Mouse (Mus musculus) frontal cortex, postnatal 10 days (tissue): Measurements from ENCODE around the gene Ppp3ca.

Experiments used
- DNase-seq, 2 experiments: peaks; one replicate each; pipeline ENCODE4 v3.0.0; 2022; ENCODE audit warnings: low spot score in 2 of 2, mixed read lengths in 1 of 2

Ppp3ca gene

DNA sequence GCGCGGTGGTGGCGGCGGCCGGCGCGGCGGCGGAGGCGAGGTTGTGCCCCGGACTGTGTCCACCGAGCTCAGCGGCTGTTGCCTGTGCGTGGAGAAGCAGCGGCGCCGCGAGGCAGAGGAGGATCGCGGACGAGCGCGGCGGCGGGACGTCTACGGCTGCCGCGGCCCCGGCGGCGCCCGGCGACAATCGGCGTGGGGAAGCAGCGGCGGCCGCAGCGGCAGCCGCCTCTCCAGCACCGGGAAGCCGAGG is at the start of gene Ppp3ca:
TSS of gene Ppp3ca (plus strand) at position 15 of the 250 bp plus-strand sequence.
- DNase-seq = no peak

DNA sequence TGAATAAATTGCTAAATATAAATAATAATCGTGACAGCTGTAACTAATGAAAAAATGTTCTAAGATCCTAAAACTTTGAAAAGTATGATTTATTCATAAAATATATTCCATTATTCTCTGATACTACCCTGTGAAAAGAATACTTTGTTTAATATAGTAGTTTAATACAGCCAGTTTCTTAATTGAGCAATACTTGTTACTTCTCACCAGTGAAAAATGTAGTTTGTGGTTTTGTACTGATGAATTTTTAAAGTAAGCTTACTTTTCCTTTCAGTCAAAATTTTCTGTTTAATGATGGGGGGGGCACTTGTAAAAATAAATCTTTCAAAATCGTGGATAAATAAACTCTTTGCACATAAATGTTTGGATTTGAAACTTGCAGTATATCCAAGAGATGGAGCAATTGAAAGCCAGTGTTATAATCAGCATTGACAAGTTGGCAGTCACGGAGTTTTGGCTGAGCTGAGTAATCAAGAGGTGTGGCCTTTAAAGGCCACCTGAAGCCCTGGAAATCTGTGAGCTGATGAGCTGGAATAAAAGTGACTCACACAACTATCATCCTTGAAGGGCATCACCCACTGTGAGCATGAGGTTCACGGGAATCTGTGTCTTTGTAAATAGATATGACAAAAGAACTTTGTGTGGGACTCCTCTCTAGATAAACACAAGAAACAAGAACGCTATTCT is 29.2 kb upstream of the Ppp3ca start:
- no peak for DNase-seq

DNA sequence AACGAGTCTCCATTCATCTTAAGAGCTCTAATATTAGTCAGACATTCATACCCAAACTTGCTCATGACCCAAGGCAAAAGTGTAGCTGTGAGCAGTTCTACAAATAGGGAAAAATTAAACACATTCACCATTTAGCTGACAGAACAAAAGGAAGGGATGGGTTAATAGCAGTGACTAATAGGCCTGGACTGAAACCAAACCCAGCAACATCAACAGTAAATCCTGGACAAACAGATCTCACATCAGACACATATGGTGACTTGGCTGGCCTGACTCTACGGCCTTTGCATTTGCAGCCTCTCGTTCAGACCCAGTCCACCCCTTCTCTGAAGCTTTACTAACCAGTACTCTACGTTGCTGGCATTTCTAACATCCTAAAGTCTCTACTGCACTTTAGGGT is 19.0 kb upstream of the Ppp3ca start:
- DNase-seq = no peak

DNA sequence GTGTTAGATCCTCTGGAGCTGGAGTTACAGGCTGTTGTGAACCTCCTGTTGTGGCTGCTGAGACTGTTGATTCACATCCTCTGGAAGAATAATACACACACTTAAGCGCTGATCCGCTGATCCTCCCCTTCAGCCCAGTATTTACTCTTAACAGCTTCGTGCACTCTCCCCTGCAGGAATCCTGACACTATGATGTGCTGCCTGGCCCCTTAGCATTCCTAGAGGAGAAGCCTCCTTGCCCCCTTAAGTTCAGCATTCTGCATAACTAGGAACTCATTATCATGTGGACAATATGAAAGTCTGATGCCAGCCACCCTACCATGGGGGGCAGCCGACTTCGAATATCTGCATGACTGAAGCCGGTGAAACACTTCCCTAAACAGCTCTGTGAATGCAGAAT is 18.4 kb upstream of the Ppp3ca start:
- no peak for DNase-seq

DNA sequence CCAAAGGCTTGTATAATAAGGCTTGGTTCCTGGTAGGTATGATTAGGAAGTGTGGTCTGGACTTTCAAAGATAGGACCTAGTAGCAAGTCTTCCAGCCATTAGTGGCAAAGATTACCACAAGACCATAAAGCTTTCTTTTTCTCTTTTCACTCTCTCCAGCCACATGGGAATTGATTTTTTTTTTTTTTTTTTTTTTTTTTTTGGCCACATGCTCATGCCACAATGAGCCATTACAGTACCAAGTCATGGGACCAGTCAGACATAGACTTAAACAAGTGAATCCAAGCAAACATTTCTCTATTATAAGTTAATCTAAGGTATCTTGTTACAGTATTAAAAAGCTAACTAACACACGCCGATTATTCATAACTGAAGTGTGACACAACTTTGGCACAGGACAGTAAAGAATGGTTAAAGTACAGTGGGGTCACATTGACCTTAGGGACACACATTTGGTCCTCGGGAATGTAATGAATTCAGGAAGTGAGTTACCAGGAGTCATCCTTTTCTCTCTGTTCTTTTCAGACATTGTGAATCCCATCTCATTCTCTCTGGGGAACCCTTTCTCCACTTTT is 13.4 kb upstream of the Ppp3ca start:
- DNase-seq = no peak

DNA sequence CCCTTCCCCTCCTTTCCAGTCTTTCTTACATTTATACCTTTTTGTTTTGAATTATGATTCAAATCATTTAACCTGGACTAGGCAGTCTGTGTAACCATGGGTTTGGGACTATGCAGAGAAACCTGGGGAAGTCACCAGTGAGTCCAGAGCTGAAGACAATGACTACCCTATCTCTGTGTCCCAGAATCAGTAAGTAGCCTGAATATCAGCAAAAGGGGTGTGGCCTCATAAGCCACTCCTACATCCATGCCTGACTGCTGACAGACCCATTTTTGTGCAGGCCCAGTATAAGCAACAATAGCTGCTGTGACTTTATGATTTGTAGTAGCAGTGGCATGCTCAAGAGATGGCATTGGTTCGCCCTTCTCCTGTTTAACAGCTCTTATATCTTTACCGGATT is 11.2 kb upstream of the Ppp3ca start:
- no peak for DNase-seq

DNA sequence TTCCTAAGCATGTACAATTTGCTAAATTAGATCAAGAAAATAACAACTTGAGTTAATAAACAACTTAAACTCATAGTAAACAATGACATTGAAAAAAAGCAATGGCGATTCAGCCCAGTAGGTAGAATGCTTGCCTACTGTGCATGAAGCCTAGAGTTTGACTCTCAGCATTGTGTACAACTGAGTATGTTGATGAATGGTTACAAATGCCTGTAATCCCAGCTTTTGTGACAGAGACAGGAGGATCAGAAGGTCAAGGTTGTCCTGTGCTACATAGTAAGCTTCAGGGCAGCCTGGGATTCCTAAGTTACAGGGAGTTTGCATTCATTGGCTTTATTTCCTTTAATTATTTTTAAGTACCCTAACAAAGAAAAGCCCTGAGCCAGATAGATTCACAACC is 4.8 kb upstream of the Ppp3ca start:
- no peak for DNase-seq

DNA sequence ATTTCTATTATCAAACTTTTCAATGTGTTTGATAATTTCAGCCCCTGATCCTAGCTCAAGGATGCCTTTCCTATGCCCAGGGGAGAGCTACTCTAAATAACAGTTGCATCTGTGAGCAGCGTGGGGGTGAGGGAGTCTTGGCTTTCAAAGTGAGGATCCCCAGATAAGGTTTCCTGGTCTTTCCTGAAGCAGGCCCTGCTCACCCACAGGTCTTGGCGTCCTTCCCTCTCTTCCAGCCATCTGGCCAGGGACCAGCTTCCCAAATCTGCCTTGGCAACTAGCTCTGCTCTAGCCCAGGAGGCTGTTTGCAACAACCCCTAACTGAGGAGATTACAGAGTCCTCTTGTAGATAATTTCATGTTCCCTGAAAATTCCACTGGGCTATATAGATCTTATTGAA is 1.9 kb upstream of the Ppp3ca start:
- peak in 1 of 2 experiments; percentile 47 for DNase-seq

DNA sequence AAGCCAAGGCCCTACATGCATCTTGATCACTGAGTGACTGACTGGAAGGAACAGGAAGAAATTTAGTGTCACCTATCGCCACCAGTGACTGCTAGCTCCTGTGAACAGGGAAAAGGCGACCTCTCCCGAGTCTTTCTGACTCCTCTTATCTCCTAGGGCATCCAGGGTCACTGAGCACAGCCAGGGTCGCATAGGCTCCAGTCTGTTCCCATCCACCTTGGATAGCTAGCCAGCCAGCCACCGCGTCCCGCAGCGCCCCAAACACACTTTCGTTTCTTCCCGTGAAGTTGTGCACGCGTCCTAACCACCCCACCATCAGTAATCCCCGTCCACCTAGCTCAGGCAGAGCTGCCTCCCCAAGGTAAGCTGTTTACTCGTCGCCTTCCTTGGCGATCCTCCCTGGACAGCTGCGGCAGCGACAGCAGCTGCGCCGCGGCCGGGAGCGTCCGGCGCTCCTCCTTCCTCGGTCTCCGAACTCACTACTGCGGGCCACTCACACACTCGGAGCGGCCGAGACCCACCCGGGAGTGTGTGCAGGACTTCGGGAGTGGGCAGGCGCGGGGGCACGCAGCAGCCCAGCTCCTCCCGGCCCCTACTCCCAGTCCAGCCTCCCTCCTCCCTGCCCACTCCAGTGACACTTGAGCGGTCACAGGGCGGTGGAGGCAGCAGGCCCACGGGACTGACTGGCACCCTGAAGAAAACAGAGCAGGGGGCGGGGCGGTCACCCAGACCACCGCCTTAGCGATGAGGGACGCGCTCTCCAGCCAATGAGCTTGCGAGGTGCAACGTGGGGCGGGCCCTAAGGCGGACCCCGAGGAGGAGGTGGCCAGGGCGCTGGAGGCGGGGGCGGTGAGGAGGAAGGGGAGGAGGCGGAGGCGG is 454 bp upstream of the Ppp3ca start:
- DNase-seq = peak; percentile 98 to 100

DNA sequence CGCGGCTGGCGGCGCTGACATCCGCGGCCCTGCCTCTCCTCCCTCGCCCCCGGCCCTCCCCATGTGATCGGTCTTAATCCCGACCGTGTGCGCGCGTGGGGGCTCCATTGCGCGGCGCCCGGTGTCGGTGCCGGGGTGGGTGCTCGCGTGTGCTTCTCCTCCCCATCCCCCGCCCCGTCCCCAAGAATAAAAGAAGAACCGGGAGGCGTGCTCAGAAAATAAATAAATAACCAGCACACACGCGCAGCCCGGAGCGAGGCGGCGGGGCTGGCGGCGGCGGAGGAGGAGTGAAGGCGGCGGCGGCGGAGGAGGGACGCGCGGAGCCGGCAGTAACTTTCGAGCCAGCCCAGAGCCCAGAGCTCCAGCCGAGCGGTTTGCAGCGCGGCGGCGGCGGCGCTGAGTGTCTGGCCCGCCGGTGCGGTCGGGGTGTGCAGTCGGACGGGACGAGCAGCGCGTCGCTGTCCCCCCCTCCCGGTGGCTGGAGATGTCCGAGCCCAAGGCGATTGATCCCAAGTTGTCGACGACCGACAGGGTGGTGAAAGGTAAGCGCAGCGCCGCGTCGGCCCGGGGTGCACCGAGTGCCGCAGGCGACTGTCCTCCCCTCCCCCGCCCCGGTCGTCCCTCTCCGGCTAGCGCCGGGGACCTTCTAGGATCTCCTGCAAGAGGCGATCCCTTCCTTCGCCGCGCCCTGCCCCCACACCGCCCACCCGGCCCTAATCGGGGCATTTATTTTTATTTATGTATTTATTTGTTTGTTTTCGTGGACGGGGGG is 622 bp downstream of the Ppp3ca start:
- peak; percentile 63 to 68 for DNase-seq

DNA sequence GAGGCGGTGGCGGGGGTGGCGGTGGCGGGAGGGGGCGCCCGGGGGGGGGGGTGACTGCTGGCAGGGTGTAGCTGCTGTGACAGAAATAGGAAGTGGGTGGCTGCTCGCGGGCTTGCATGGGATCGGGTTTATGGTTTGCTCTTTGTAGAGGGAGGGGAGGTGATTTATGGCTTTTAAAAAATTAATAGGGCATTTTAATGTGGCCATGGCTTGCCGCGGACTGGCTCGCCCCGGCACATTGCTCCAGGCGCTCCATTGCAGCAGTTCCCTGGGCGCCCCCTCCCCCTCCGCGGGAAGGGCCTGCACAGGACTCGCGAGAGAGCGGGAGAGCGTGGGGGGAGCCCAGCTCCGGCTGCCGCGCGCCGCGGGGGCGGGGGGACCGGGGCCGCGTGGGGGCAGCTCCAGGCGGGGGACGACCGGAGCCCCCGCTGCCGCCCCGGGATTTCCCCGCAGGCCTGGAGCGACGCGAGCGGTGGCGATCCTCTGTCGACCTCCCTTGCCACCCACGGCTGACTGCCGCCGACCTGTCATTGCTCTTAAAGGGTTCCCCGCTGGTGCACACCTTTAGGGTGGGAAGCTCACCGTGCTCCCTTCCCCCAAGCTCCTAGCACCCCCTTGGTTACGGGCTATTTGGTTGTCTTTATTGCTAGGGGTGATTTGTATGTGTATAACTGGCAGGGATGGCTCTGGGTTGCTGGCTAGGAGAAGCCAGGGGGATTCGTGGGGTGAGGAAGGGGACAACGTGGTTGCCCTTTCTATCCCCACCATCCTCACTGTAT is 1.4 kb downstream of the Ppp3ca start:
- DNase-seq = peak; percentile 84 to 86

DNA sequence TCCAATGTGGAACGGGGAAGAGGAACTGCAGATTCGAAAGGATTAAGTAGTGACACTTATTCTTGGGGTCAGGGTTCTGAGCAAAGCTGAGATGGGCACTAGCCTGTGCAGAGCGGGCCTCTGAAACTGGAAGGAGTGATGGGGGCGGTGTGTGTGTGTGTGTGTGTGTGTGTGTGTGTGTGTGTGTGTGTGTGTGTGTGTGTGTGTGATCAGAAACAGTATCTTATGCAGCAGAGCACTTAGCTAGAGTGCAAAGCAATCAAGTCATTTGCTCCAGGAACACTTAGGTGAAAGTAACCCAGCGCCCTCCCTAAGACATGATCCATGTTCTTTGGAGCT is 2.0 kb downstream of the Ppp3ca start:
- no peak for DNase-seq

DNA sequence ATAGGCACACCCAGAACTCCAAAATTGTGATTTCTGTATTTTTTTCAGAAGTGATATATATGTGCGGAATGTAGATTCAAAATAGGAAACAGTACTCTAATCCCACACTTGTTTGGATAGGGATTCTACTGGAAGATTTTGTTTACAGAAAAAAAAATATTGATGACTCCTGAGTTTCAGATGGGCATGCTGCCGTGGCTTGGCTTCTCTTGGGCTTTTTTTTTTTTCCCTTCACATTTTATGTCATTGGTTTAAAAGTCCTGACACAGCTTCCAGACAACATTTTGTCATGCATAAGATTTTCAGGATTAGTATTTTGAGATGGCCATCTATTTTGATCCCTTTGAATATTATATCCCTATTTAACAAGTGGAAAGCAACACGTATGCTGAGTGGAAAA is 2.9 kb downstream of the Ppp3ca start:
- DNase-seq = no peak

DNA sequence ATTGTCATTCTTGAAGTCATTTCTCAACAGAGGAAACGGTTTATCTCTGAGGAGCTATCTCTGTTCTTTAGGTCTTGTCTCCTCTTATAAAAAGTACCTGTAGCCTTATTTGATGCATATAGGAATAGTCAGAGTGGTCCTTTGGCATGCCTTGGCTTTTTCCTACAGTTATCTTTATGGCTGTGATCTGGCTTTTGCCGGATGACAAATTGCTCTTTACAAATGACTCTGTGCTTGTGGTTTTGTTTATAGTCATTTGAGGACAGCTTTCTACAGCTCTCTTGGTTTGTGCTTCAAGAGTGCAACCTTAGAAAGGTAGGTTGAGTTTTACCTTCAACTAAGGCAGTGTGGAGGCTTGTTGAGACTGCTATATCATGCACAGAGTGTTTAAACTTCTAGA is 3.4 kb downstream of the Ppp3ca start:
- DNase-seq = no peak

DNA sequence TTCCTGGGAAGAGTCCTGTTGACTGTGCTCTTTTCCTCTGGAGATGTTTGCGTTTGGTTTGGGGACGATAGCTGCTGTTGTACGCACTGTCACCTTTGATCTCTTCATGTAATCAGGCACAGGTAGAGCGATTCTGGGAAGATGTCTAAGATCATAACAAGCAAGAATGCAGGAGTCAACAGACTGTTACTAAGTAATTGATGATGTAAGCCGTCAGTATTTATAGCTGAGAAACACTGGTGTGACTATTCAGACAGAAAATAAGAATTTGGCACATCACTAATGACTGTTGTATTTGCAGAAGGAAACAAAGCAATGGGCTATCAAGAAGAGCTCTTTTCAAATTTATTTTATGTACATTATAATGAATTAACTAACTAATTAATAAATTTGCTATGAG is 4.6 kb downstream of the Ppp3ca start:
- no peak for DNase-seq

DNA sequence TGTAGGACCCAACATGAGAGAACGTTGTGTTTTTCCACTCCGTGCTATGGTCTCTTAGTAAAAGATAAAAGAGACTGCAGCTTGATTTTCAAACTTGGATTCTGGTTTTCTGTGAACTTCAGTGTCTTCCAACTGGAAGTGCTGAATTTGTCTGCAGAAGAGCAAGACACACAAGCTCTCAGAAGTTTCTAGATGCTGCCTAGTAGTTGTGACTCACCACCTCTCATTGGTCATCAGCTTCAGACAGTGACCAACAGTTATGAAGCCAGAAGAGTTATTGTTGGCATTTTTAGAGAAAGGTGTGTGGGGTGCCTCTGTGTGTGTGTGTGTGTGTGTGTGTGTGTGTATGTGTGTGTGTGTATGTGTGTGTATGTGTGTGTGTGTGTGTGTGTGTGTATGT is 7.1 kb downstream of the Ppp3ca start:
- DNase-seq = no peak

DNA sequence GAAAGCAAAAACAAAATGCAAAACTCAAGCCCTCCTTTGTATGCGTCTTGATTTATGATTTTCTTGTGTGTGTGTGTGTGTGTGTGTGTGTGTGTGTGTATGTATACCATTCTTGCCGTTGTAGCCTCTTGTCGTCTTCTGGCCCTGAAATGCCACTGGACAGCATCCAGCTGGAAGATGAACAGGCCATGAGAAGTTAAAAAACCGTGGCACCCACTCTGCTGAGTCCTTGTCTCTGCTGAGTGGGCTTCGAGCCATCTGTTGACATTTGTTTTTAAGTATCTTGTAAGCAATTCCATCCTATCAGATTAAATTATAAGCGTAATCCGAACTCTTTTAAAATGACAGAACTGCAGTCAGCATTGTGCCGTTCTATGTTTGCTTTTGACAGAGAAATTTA is 8.5 kb downstream of the Ppp3ca start:
- DNase-seq = no peak

DNA sequence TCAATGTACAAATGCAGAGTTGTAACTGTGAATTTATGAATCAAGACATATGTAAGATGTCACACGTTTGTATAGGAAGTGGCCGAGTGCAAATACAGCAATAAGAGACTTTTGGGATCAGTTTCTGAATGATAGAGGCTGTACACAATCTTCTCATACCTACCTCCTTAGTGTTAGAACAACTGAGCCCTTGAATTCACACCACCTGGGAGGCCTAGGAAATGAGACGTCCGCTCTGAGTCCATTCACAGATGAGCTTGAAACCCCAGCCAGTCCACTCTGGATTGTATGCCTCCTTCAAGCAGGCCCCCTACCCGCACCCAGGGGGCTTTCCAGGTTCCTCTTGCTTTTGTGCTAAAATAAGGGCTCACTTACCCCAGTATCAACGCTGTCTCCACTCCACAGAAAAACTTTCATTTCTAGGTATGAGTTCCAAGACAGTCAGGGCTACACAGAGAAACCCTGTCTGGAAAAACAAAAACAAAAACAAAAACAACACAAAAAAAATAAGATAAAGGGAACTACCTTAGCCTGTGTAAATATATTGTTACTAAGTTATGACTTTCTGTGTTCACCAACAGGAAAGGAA is 10.1 kb downstream of the Ppp3ca start:
- DNase-seq = no peak

DNA sequence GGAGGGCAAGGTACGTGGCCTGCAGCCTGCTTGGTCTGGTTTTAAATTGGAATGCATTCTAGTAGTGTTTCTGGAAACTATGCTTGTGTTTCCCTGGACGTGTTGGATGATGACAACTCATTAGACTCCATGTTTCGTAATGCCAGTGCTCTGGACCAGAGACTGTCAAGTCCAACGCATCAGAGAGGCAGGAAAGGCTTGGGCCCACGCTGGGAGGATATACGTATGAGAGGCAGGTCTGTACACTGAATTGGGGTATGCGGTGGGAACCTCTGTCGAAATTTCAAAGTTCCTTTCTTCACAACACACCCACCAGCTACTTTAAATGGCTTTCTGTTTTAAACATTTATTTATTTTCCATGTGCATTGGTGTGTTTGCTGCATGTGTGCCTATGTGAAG is 12.3 kb downstream of the Ppp3ca start:
- DNase-seq = no peak

DNA sequence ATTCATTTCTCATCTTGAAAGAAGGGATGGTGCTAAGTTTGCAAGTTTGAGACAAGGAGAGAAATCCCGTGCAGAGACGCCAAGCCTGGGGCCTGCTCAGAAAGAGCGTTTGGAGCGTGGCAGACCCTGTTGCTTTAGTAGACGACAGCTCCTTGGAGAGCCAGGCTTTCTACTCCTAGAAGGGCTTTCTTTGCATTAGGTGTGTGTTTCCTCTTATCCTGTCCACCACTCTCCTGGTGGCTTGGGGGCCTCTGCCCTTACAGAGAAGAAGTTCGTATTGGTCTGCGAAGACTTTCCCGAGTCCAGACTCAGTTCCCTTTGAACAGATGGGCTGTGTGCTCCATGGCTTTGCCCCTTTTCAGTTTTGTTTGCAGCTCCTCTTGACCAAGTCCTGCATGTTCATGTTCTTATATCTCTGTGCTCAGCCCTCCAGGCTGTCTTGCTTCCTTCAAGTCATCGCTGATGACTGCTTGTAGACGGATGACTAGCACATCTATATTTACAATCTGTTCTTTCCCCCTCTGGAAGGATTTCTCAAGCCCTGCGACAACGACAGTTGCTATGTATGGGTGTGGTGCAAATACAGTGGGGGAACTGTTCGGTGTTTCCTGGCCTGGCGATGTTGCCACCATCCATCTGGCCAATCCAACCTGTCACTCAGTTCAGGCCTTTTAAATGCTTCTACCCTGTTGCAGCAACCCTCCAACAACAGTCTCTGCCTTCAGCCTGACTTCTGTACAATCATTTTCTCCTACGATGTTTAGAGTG is 14.5 kb downstream of the Ppp3ca start:
- no peak for DNase-seq

DNA sequence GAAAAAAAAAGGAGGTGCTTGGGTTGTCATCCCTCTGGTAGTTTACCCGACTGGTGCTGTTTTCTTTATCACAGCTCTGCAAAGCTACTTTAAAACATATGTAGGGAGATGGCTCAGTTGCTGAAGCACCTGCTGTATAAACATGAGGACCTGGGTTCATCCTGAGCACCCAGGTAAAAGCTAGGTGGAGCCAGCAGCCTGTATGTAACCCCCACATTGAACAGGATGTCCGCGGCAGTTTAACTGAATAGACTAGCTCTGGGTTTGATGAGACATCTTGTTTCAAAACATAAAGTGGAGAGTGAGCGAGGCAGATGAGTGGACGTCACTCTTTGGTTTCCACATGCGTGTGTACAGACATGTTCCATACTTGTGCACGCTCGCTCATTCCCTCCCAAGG is 16.5 kb downstream of the Ppp3ca start:
- no peak for DNase-seq
